Mouse (Mus musculus) stomach, embryonic 15.5 days (tissue): ENCODE measurements around the gene Zfp518b. TPM values are rescaled to one million over a fixed set of nuclear protein-coding genes. Genes with fewer than 3 reads are reported as not detected.

ENCODE experiments used
- ATAC-seq: fragments of 200-750 bp; cut with Nextera tagmentation; 2 replicates; pipeline ENCODE4 v1.8.0; 2017; ENCODE audit warnings: low read depth, moderate number of reproducible peaks, moderate TSS enrichment; ENCODE audit not compliant: insufficient read depth, low FRiP score
- H3K27ac ChIP-seq: fragments of 300-500 bp; sonication (generic); 2 replicates; pipeline ENCODE4 v1.5.1; 2015; ENCODE audit warnings: mild to moderate bottlenecking, inconsistent platforms
- H3K27me3 ChIP-seq: fragments of 300-500 bp; sonication (generic); replicated peaks from 2 replicates; pipeline ENCODE4 v1.6.1; 2015; ENCODE audit warnings: inconsistent platforms
- H3K36me3 ChIP-seq: fragments of 300-500 bp; sonication (generic); 2 replicates; pipeline ENCODE4 v1.6.1; 2015; ENCODE audit warnings: inconsistent platforms
- H3K4me1 ChIP-seq: fragments of 300-500 bp; sonication (generic); 2 replicates; pipeline ENCODE4 v1.6.1; 2015; ENCODE audit warnings: inconsistent platforms
- H3K4me2 ChIP-seq: fragments of 300-500 bp; sonication (generic); 2 replicates; pipeline ENCODE4 v1.6.1; 2015; ENCODE audit warnings: mild to moderate bottlenecking, inconsistent platforms
- H3K4me3 ChIP-seq: fragments of 300-500 bp; sonication (generic); replicated peaks from 2 replicates; pipeline ENCODE4 v1.5.1; 2015; ENCODE audit warnings: inconsistent platforms
- H3K9ac ChIP-seq: fragments of 300-500 bp; sonication (generic); 2 replicates; pipeline ENCODE4 v1.6.1; 2015; ENCODE audit warnings: inconsistent platforms
- H3K9me3 ChIP-seq: fragments of 300-500 bp; sonication (generic); 2 replicates; pipeline ENCODE4 v1.6.1; 2016; ENCODE audit warnings: inconsistent platforms
- WGBS: fragments of 180-500 bp; shearing (Covaris S2); methylation state at CpG from one replicate; pipeline ENCODE4 v1.1.7; 2015; 5-methylcytosine and 5-hydroxymethylcytosine counted together
- polyA plus RNA-seq: library from polyadenylated mRNA; unstranded; fragments of >200 nt; fragmentation: Nextera tagmentation; extraction: Ambion mirVana; gene quantifications from 2 replicates; pipeline ENCODE4 v1.2.1, GENCODE M21; 2015

Zfp518b gene
- polyA plus RNA-seq, 1 experiment from 2014 or later: 13.2 TPM

- Histone ChIP-seq H3K4me3 (no peak overlapping the region), H3K4me1 (no peaks in the 10 kb centered on the region), H3K36me3 (no peaks in the 10 kb centered on the region), H3K27ac (no peak overlapping the region), H3K9ac (no peak overlapping the region), H3K27me3 (no peaks in the 10 kb centered on the region), H3K9me3 (no peaks in the 10 kb centered on the region), H3K4me2 (no peak overlapping the region)
- WGBS: 79% methylated on average over 5 of the region's 5 CpGs
- ATAC-seq: no peak
These were observed 25.8 kb downstream of the Zfp518b start for GRCm38 (mm10) chr5:38658836-38659235.

DNA sequence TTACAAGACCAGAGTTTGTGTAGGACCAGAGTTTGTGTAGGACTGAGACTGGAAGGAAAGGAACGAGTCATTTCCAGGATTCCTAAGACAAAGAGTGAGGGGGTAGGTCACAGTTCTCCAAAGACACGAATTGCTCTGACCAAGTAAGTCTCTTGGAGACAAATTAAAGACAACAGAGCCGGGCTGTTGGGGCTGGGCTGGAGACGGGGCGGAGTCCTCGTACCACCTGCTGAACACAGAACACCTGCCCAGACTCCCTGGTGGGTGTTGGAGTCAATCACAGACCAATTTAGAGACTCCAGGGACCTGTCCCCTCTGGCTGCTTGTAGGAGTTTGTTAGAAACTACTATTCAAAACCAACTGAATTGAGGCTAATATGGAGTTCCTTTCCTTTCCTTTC lies 28.4 kb downstream of the Zfp518b start:
- ATAC-seq: no peak
- H3K9me3 ChIP-seq: no peaks in the 10 kb centered on the region
- WGBS: 64% methylated on average over 6 of the region's 6 CpGs

GRCm38 (mm10) chr5:38655421-38655928 lies 29.2 kb downstream of the Zfp518b start:
- no peak for ATAC-seq
- H3K9me3 ChIP-seq: no peaks in the 10 kb centered on the region
- H3K9ac ChIP-seq: no peak overlapping the region
- H3K36me3 ChIP-seq: no peaks in the 10 kb centered on the region
- H3K27ac ChIP-seq: no peak overlapping the region
- no peaks in the 10 kb centered on the region for H3K27me3 ChIP-seq
- H3K4me1 ChIP-seq: no peaks in the 10 kb centered on the region
- WGBS: 63% methylated on average over 12 of the region's 12 CpGs
- no peak overlapping the region for H3K4me3 ChIP-seq
- no peak overlapping the region for H3K4me2 ChIP-seq

More for the DNA sequence above, 28.4 kb downstream of the Zfp518b start:
- H3K9ac ChIP-seq: no peak overlapping the region
- no peak overlapping the region for H3K4me3 ChIP-seq
- no peak overlapping the region for H3K4me2 ChIP-seq
- H3K27me3 ChIP-seq: no peaks in the 10 kb centered on the region
- H3K4me1 ChIP-seq: no peaks in the 10 kb centered on the region
- H3K27ac ChIP-seq: no peak overlapping the region
- H3K36me3 ChIP-seq: no peaks in the 10 kb centered on the region

- no peak overlapping the region for H3K4me3 ChIP-seq
- H3K27ac ChIP-seq: no peak overlapping the region
- WGBS: 67% methylated on average over 1 of the region's 1 CpGs
- no peaks in the 10 kb centered on the region for H3K9me3 ChIP-seq
- H3K9ac ChIP-seq: no peak overlapping the region
- H3K4me2 ChIP-seq: no peak overlapping the region
- H3K36me3 ChIP-seq: no peaks in the 10 kb centered on the region
- no peak for ATAC-seq
- H3K4me1 ChIP-seq: no peaks in the 10 kb centered on the region
- no peaks in the 10 kb centered on the region for H3K27me3 ChIP-seq
These were observed 30.1 kb downstream of the Zfp518b start for GRCm38 (mm10) chr5:38654571-38654970.

DNA sequence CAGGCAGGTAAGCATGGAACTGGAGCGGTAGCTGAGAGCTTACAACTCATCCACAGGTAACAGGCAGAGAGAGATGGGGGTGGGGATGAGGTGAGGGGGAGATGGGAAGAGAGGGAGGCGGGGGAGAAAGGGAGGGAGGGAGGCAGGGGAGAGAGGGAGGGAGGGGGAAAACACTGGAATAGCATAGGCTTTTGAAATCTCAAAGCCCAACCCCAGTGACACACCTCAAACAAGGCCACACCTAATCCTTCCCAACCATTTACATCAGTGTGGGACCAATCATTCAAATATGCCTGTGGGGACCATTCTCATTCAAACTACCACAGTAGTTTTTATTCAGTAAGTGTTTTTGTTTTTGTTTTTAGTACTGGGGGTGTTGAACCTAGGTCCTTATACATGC lies 31.5 kb downstream of the Zfp518b start:
- no peaks in the 10 kb centered on the region for H3K4me1 ChIP-seq

GRCm38 (mm10) chr5:38651455-38651854 lies 33.2 kb downstream of the Zfp518b start:
- no peak overlapping the region for H3K4me2 ChIP-seq
- no peaks in the 10 kb centered on the region for H3K27me3 ChIP-seq
- H3K9me3 ChIP-seq: no peaks in the 10 kb centered on the region
- ATAC-seq: no peak
- H3K4me1 ChIP-seq: no peaks in the 10 kb centered on the region
- H3K4me3 ChIP-seq: no peak overlapping the region
- WGBS: 48% methylated on average over 5 of the region's 5 CpGs
- H3K27ac ChIP-seq: no peak overlapping the region
- H3K36me3 ChIP-seq: no peaks in the 10 kb centered on the region
- H3K9ac ChIP-seq: no peak overlapping the region

More for the DNA sequence above, 31.5 kb downstream of the Zfp518b start:
- H3K9ac ChIP-seq: no peak overlapping the region
- no peaks in the 10 kb centered on the region for H3K27me3 ChIP-seq
- H3K27ac ChIP-seq: no peak overlapping the region
- no peaks in the 10 kb centered on the region for H3K9me3 ChIP-seq
- H3K36me3 ChIP-seq: no peaks in the 10 kb centered on the region
- no peak overlapping the region for H3K4me2 ChIP-seq
- H3K4me3 ChIP-seq: no peak overlapping the region
- 67% methylated on average over 2 of the region's 2 CpGs for WGBS
- ATAC-seq: no peak

GRCm38 (mm10) chr5:38641526-38641925 lies 43.1 kb downstream of the Zfp518b start:
- Histone ChIP-seq H3K27ac (no peak overlapping the region), H3K4me1 (no peaks in the 10 kb centered on the region), H3K9me3 (no peaks in the 10 kb centered on the region), H3K9ac (no peak overlapping the region), H3K4me2 (no peak overlapping the region), H3K36me3 (no peaks in the 10 kb centered on the region), H3K27me3 (no peaks in the 10 kb centered on the region), H3K4me3 (no peak overlapping the region)
- ATAC-seq: no peak

DNA sequence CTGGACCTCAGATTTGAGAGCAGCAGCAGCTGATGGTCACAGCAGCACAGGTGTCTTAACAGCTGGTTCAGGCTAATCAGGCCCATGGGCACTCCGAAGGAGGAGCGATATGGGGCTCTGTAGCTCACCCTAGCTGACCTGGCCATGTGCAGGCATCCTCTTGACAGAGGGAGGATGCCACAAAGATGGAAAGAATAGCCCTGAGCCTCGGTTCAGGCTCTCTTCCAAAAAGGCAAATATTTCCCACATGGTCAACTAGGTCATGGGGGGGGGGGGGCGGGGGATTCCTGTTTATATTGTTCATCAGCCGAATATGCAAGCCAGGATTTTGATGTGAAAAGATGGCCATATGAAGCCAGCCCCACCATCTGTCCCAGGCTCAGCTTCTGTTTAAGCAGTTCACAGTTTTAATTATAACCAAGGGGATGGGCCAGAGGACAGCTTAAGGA lies 48.3 kb downstream of the Zfp518b start:
- ATAC-seq: no peak
- Histone ChIP-seq H3K27me3 (no peaks in the 10 kb centered on the region), H3K4me2 (no peak overlapping the region), H3K4me1 (no peaks in the 10 kb centered on the region), H3K36me3 (no peaks in the 10 kb centered on the region), H3K4me3 (no peak overlapping the region), H3K9ac (no peak overlapping the region), H3K27ac (no peak overlapping the region), H3K9me3 (no peaks in the 10 kb centered on the region)
- WGBS: 66% methylated on average over 5 of the region's 5 CpGs

DNA sequence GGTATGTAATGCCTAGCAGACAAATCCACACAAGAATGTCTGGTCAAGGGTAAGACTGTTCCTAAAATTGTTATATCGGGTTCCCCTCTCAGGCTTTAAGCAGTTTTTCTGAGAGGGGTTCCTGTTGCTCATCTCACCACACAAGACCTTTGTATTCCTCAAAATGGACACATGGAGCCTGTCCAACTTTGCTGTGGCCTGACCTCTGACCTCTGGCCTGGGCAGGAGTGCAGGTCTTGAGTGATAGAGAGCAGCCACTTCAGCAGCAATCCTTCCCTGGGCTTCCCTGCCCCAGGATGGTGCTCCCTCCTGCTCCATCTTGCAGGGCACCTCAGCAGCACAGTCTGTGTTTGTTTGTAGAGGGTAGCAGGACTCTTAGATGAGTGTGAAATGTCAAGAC lies 48.9 kb downstream of the Zfp518b start:
- no peak overlapping the region for H3K4me3 ChIP-seq
- H3K27ac ChIP-seq: no peak overlapping the region
- WGBS: 77% methylated on average over 1 of the region's 1 CpGs
- H3K9ac ChIP-seq: no peak overlapping the region
- H3K27me3 ChIP-seq: no peaks in the 10 kb centered on the region
- no peaks in the 10 kb centered on the region for H3K36me3 ChIP-seq
- no peaks in the 10 kb centered on the region for H3K4me1 ChIP-seq
- H3K4me2 ChIP-seq: no peak overlapping the region
- no peaks in the 10 kb centered on the region for H3K9me3 ChIP-seq
- no peak for ATAC-seq

- ATAC-seq: no peak
- Histone ChIP-seq H3K36me3 (no peaks in the 10 kb centered on the region), H3K9ac (no peak overlapping the region), H3K4me3 (no peak overlapping the region), H3K27me3 (no peaks in the 10 kb centered on the region), H3K4me1 (no peaks in the 10 kb centered on the region), H3K4me2 (no peak overlapping the region), H3K9me3 (no peaks in the 10 kb centered on the region), H3K27ac (no peak overlapping the region)
- 57% methylated on average over 11 of the region's 11 CpGs for WGBS
These were observed 50.1 kb downstream of the Zfp518b start for GRCm38 (mm10) chr5:38634321-38635164.

DNA sequence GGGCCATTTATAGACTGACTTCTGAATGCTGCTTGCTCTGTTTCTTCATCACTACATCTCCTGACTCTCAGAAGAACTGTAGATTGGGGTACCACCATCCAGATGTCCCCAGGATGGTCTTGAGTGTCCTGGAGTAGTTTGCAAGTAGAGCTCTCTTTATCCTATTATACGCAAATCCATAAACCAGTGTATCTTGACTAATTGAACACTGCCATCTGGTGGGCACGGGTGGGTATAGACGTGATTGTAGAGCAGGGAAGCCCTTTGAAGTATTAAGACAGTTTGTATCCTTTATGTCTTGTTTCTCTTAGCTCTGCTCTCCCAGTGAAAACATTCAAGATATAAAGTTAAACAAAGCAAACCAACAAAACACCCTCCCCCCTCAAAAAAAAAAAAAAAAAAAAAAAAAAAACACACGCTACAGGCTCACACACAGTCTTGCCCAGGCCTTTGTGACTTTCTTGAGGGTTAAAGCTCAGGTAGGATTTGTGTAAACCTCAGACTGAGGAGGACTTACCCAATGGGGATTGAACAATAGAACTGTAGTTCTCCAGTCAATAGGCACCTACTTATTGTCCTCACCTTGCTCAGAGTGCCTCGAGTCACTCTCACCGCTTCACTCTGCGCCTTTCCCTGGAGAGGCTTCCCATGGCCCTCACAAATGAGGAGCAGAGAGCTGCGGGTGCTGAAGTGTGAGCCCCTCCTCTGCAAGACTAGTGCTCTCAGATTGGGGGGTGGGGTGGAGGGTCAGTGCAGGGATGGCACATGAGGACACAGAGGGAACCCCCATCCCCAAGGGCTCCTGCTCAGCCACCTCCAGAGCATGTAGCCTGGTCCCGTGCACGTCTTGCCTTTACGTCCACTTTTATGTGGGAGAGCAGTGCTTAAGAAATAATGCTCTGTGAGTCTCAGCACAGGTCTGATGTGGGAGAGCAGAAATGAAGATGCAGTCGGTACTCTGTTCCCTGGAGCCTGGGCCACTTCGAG lies 51.9 kb downstream of the Zfp518b start:
- Histone ChIP-seq H3K9ac (no peak overlapping the region), H3K27me3 (no peaks in the 10 kb centered on the region), H3K9me3 (no peaks in the 10 kb centered on the region), H3K27ac (no peak overlapping the region), H3K4me2 (no peak overlapping the region), H3K36me3 (no peaks in the 10 kb centered on the region), H3K4me1 (no peaks in the 10 kb centered on the region), H3K4me3 (no peak overlapping the region)
- WGBS: 67% methylated on average over 13 of the region's 13 CpGs
- ATAC-seq: no peak

GRCm38 (mm10) chr5:38628023-38628422 lies 56.6 kb downstream of the Zfp518b start:
- Histone ChIP-seq H3K27me3 (no peaks in the 10 kb centered on the region), H3K9me3 (no peaks in the 10 kb centered on the region), H3K4me3 (no peak overlapping the region), H3K9ac (no peak overlapping the region), H3K4me2 (no peak overlapping the region), H3K36me3 (no peaks in the 10 kb centered on the region), H3K27ac (no peak overlapping the region), H3K4me1 (no peaks in the 10 kb centered on the region)
- ATAC-seq: no peak
- WGBS: 34% methylated on average over 2 of the region's 2 CpGs
